Mouse (Mus musculus): ENCODE results near the gene Plekhg6.

Plekhg6 gene

GRCm38 (mm10) chr6:125380372-125381360 is at the start of gene Plekhg6:
Plekhg6 (minus strand) TSS chr6:125380793.
- DNase-seq, result no peak

DNA sequence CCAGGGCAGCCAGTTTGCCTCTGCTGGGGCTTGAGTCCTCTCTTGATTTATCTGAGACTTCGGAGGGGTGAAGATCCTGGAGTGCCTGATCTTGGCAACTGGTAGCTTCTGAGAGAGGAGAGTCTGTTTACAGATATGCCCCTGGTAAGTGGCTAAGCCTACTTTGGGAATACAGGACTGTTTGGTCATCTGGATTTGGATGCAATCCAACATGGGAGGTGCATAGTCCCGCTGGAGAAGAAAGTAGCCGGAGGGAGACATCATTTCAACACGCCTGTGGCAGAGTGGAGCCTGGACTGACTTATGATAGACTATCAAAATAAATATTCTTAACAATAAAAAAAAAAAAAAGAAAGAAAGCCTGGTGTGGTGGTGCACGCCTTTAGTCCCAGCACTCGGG is 49.1 kb upstream of the Plekhg6 start:
- DNase-seq, result no peak

GRCm38 (mm10) chr6:125426383-125427360 is 46.1 kb upstream of the Plekhg6 start:
- DNase-seq, result peak; percentile 52 to 70

DNA sequence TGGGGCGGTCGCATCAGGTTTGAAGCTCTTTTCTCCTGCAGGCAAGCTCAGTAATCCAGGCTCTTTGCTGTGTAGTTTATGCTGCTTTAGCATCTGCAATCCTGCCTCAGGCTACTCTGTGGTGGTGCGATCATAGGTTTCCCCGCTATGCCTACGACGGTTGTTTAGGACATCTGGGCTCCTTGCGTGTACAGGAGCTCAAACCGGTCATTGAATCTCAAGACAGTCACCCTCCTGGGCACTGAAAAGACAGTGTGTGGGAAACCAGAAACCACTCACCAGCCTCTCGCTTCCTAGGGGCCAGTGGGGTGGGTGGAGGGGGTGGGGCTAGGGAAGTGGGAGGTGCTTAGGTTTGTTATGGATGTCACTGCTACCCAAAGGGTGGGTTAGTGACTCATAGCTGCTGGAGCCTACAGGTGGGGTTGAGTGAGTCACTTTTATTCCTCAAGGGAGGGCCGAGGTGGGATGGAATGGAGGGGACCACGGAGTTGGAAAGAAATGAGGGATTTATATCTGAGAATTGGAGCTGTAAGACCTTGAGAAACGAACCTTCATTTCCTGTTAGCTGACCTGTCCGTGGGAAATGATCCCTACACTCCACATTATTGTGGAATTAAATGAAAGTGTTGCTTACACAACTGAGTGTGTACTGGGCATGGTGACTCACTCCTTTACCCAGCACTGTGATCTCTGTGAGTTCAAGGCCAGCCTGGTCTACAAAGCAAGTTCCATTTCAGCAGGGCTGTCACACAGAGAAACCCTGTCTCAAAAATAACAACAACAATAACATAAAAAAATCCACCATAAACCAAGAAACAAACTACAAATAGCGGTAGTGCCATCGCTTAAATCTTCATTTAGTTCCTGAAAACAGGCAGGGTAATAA is 44.9 kb upstream of the Plekhg6 start:
- DNase-seq, result no peak

DNA sequence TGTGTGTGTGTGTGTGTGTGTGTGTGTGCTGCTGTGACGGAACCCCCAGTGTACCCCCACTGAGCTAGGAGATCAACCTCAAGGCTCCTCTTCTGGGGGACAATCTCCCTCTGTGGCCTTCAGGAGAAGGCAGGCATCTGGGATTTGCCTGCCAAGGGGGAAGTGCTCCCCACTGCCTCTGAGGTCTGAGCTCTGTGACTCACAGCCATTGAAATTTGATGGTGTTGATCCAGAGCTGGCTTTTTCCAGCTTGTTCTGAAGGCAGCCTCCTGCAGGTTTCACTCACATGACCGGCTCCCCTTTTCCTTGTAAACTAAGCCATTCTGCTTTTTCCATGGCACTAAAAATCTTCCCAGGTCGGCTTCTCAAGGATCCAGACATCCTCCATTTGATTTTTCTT is 43.6 kb upstream of the Plekhg6 start:
- DNase-seq, result no peak

GRCm38 (mm10) chr6:125423507-125423906 is 42.9 kb upstream of the Plekhg6 start:
- DNase-seq, result no peak

DNA sequence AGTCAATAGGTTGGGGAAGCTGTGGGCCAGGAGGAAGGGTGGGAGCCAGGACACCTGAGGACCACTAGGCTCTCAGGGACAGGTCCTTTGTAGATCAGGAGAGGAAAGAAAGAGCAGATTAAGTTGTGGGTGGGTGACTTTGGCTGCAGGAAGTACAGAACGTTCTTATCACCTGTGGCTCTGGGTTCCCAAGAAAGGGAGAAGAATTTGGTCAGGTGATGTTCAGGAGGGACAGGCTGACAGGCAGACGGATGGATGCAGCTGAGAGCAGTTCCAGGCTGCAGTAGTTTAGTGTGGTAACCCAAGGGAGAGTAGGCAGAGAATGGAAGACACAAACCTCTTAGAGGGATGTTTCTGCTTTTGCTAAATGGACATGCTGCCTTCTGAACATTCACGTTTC is 42.5 kb upstream of the Plekhg6 start:
- DNase-seq, result no peak

GRCm38 (mm10) chr6:125422051-125422822 is 41.6 kb upstream of the Plekhg6 start:
- DNase-seq, result peak in 1 of 2 experiments; percentile 15

DNA sequence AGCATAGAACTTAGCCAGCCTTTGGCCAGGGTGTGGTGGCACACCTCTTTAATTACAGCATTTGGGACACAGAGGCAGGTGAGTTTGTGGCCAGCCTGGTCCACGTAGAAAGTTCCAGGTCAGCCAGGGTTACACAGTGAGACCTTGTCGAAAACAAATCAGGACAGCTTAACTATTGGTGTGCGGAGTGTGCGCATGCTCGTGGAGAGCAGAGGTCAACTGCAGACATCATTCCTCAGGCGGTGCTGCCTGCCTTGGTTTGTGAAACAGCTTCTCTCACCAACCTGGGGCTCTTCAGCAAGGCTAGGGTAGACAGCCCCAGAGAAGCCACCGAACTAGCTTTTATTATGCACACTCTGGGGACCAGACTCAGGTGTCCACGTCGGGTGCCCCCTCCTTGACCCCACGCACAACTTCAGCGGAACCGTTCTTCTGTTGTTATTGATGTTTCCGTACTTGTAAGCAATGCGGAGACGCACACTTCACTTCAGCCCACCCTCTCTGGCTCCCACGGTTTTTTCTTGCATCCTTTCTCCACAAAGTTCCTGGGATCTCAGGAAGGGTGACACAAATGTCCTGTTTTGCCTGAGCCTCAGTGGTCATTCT is 40.0 kb upstream of the Plekhg6 start:
- no peak for DNase-seq

- peak; percentile 70 to 78 for DNase-seq
These were observed 38.2 kb upstream of the Plekhg6 start for GRCm38 (mm10) chr6:125418744-125419143.

DNA sequence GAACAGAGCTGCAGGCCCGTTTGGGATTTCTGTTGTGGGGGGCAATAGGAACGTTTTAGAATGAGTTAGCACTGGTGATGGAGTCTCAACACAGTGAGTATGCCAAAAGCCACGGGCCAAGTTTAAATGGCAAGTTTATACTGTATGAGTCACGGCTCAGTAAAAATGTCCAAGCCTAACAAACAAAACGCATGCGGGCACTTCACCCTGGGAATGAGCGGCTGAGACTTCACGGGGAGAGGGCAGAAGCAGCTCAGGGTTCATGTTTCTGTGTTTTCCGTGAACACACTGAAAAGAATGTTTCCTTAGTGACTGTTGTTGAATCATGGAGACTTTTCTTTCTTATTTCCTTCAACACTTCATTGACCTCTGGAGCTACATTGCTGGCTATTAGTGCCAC is 32.7 kb upstream of the Plekhg6 start:
- no peak for DNase-seq

DNA sequence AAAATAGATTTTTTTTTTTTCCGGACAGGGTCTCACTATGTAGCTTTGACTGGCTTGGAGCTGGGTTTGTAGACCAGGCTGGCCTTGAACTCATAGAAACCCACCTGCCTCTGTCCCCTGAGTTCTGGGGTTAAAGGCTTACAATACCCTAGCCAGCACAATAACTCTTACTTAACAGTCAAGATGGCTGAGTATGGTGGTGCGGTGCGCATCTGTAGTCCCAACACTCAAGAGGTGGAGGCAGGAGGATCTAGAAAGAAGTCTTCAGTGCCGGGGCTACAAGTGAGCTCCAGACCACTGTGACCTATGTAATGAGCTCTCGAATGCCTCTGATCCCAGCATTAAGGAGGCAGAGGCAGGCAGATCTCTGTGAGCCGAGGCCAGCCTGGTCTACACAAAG is 31.1 kb upstream of the Plekhg6 start:
- DNase-seq, result no peak

DNA sequence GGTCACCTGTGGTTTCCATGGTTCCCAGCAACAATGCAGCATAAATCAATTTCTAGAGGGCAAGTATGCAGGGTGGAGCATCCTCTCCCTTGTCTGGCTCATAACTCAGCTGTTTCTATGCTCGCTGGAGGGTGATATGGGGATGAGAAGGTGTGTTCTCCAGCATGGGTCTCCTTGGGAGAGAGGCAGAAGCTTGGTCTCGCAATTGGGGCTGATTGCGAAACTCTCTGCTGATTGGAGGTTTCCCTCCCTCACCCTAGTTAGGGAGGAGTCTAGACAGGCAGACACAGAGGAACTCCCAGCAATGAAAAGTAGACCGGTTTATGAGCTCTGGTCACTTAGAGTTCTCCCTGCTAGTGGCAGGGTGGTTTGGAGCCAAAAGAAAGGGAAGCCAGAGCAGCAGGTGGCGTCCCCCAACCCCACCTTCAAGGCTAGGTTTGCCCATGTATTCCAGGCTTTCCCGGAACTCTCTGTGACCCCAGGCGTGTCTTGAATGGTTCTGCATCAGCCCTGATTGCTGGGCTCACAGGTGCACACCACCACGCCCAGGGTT is 30.5 kb upstream of the Plekhg6 start:
- no peak for DNase-seq

DNA sequence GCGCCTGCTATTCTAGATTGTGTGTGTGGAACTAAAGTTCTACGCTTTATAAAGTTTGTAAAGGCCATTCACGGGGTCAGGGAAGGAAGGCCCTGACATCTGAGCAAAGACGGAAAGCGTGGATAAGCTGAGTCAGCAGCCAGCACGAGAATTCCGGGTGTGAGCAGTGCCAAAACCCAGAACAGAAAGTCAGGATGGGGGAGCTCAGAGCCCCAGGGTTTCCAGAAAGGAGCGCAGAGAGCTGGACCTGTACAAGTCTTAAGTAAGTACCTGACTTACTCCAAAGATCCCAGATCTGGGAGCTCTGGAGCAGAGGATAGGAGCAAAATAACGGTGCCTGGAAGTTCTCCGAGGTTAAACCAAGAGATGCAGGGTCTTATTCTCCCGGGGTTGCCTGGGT is 30.0 kb upstream of the Plekhg6 start:
- no peak for DNase-seq

GRCm38 (mm10) chr6:125407657-125408056 is 27.1 kb upstream of the Plekhg6 start:
- no peak for DNase-seq

DNA sequence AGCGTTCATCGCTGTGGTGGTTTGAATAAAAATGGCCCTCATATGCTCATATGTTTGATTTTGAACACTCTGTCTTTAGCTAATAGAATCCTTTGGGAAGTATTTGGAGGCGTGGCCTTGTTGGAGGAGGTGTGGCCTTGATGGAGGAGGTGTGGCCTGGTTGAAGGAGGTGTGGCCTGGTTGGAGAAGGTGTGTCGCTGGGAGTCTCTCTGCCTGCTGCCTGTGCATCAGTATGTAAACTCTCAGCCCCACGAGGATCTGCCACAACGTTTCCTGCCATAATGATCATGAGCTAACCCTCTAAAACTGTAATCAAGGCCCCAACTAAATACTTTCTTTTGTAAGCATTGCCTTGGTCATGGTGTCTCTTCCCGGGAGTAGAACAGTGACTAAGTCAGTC is 26.6 kb upstream of the Plekhg6 start:
- no peak for DNase-seq

- no peak for DNase-seq
These were observed 25.1 kb upstream of the Plekhg6 start for GRCm38 (mm10) chr6:125405461-125406382.

DNA sequence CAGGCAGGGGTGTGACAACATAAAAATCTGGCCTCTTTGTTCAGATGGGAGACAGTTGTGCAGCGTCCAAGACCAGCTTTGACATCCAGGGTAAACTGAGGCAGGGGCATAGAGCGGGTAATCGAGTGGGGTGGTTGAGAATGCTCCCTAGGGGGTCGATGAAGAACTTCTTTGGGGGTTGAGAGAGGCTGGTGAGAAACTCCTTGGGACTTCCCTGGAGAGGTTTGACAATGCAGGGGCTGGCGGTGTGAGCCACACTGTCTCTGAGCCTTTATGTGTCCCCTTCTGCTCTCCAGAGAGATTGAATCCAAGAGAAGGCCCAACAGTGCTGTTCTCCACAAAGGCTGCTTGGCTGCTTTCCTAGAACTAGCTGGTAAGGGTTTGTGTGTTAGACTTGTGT is 9.3 kb upstream of the Plekhg6 start:
- DNase-seq, result no peak

GRCm38 (mm10) chr6:125386080-125386479 is 5.5 kb upstream of the Plekhg6 start:
- DNase-seq, result no peak
